13 mouse cellular contexts compared by ENCODE assay signal in genomic region chr11:103033030-103033429, GRCm38 (mm10). TPM values are rescaled to one million over a fixed set of nuclear protein-coding genes. Genes with fewer than 3 reads are reported as not detected.
DNase-seq lines count a peak whose midpoint lies in the region; ATAC-seq and TF ChIP-seq lines count a peak whose summit lies in the region.
"Had no signal": no experiment of that assay in that cellular context is flagged by ENCODE, and none has a peak within 500 bp of the region (broad histone marks: within the 10 kb centered on the region; RNA-seq: fewer than 3 reads in every experiment).

No protein-coding gene starts in this region.

- H3K36me3 ChIP-seq in liver, embryonic 11.5 days (ENCODE audit: control insufficient read depth, insufficient read depth, low read length), result peaks cover 3% of the 10 kb centered on the region; the same call in 1 of the 2 replicates

- no peak for ATAC-seq in liver, embryonic 11.5 days (replicated peaks; ENCODE audit: low FRiP score)
- ATAC-seq: hindbrain, embryonic 16.5 days; midbrain, embryonic 16.5 days had no signal

- H3K9me3 ChIP-seq in liver, embryonic 11.5 days (ENCODE audit: control insufficient read depth, low read length), result no peaks in the 10 kb centered on the region

- 83% methylated on average over 3 of the region's 3 CpGs for WGBS in liver, embryonic 11.5 days
- 64% methylated on average over 3 of the region's 3 CpGs for WGBS in cerebellum, adult 2 months

- peak; percentile 63 to 81 for DNase-seq in frontal cortex, postnatal 36 days (ENCODE audit: low spot score in 2 of 2)
- DNase-seq in frontal cortex, postnatal 14 days (ENCODE audit: low spot score in 2 of 2), result no peak
- no peak for DNase-seq in liver, embryonic 11.5 days (ENCODE audit: low spot score)
- no peak for DNase-seq in liver
- peak; percentile 76 for DNase-seq in fibroblast of lung, adult 2 months (ENCODE audit: low read depth)
- peak; percentile 56 for DNase-seq in right cerebral cortex, postnatal 25 days
- DNase-seq in cerebellum, adult 2 months, result no peak
- DNase-seq in gastrocnemius, postnatal 4 days (ENCODE audit: low spot score in 2 of 2), result no peak
- DNase-seq: gastrocnemius, postnatal 10 days; thymus, postnatal 14 days had no signal

- no peak overlapping the region for H3K27ac ChIP-seq in liver, embryonic 11.5 days (ENCODE audit: low read depth, low read length)
- H3K27ac ChIP-seq in cerebellum, adult 2 months (ENCODE audit: insufficient read depth, low read length), result no peak overlapping the region
- H3K27ac ChIP-seq: kidney, postnatal 0 days had no signal

- peaks cover 19% of the 10 kb centered on the region for H3K4me1 ChIP-seq in liver, embryonic 11.5 days (replicated peaks; ENCODE audit: control insufficient read depth, insufficient read depth, low read length)
- peaks cover 10% of the 10 kb centered on the region for H3K4me1 ChIP-seq in cerebellum, adult 2 months (ENCODE audit: control insufficient read depth, insufficient read depth, low read length)

- no peaks in the 10 kb centered on the region for H3K27me3 ChIP-seq in liver, embryonic 11.5 days (replicated peaks; ENCODE audit: control insufficient read depth, insufficient read depth, low read length)
- no peaks in the 10 kb centered on the region for H3K27me3 ChIP-seq in cerebellum, adult 2 months (ENCODE audit: control insufficient read depth, insufficient read depth, low read length)

- H3K4me3 ChIP-seq in liver, embryonic 11.5 days (ENCODE audit: low read depth, low read length), result no peak overlapping the region
- no peak overlapping the region for H3K4me3 ChIP-seq in cerebellum, adult 2 months (replicated peaks; ENCODE audit: insufficient read depth, low read depth, low read length)

- no peak overlapping the region for H3K9ac ChIP-seq in liver, embryonic 11.5 days (ENCODE audit: low read depth, low read length)

- TF ChIP-seq POLR2A in cerebellum, adult 2 months (IDR thresholded peaks at IDR 0.05; ENCODE audit: borderline replicate concordance, insufficient read depth, low read length), result no peak

- no peak for TF ChIP-seq CTCF in cerebellum, adult 2 months (IDR thresholded peaks at IDR 0.05; ENCODE audit: borderline replicate concordance, insufficient read depth, low read depth, low read length)

- H3K4me2 ChIP-seq in liver, embryonic 11.5 days, result peak overlapping the region; percentile 5; the same call in 1 of the 2 replicates

RNA-seq across cellular contexts. Expression of gene Dcakd, which starts 4.9 kb away (rescaled TPM):
- 109 and 114 TPM in 2 replicates for polyA plus RNA-seq in liver, embryonic 11.5 days (2014; fragmentation: Nextera tagmentation; extraction: Ambion mirVana)
- polyA plus RNA-seq in cerebellum, adult 2 months (2012; rRNA removed), result 58.3 and 63.6 TPM in 2 replicates
- total RNA-seq in gastrocnemius, postnatal 4 days (2021), result 10 to 100 TPM; 69.0 to 73.1 TPM

RNA-seq across cellular contexts. Expression of gene Nmt1, which starts 5.0 kb away (rescaled TPM):
- polyA plus RNA-seq in liver, embryonic 11.5 days (2014; fragmentation: Nextera tagmentation; extraction: Ambion mirVana), result 67.8 and 74.6 TPM in 2 replicates
- 58.8 and 63.2 TPM in 2 replicates for polyA plus RNA-seq in cerebellum, adult 2 months (2012; rRNA removed)
- total RNA-seq in gastrocnemius, postnatal 4 days (2021), result 10 to 100 TPM; 55.9 to 59.3 TPM

Comparison
In these comparisons a context has a peak if more than half of its experiments do, and no peak if none do; other contexts are left out.
1. DNase-seq: peak in frontal cortex, postnatal 36 days (2 of 2), fibroblast of lung, adult 2 months (single experiment) and right cerebral cortex, postnatal 25 days (single experiment); none in frontal cortex, postnatal 14 days (0 of 2), liver, embryonic 11.5 days (single experiment), liver (single experiment), cerebellum, adult 2 months (0 of 2) and gastrocnemius, postnatal 4 days (0 of 2).